Mouse (Mus musculus): ENCODE measurements around the gene 2300002M23Rik. TPM values are rescaled to one million over a fixed set of nuclear protein-coding genes. Genes with fewer than 3 reads are reported as not detected.

The 2300002M23Rik gene
- total and polyA plus RNA-seq, 2 experiments from 2014 or later: not detected

DNA sequence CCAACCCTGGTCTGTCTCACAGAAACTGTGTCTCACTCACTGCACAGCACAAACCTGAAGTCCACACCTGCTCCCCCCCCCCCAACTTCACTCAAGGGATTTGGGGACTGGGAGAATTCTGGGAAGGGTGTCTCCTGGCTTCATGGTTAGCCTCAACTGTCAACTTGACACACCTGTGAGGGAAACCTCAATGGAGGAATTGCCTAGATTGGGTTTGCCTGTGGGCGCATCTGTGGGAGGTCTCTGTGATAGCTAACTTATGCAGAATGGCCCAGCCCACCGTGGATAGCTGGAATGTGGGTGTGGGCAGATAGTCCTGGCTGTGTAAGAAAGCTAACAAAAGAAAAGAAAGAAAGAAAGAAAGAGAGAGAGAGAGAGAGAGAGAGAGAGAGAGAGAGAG is 34.0 kb downstream of the 2300002M23Rik start, which contains the start of gene Sfta2:
Gene Sfta2, plus strand, starts transcription at position 301 of the 400 bp plus-strand sequence.
- H3K4me2 ChIP-seq (ENCODE audit: low read depth, low read length): no peak within 1 kb of the TSS
- H3K9ac ChIP-seq (replicated peaks; ENCODE audit: low read depth, low read length): no peak within 1 kb of the TSS
- TF ChIP-seq CTCF (IDR thresholded peaks at IDR 0.05; ENCODE audit: low read depth): no peak
- no peak for TF ChIP-seq EP300 (IDR thresholded peaks at IDR 0.05; ENCODE audit: low read depth)
- H3K9me3 ChIP-seq (replicated peaks; ENCODE audit: control insufficient read depth, low read length): no peaks in the 10 kb centered on the region
- no peaks in the 10 kb centered on the region for H3K4me1 ChIP-seq (ENCODE audit: control insufficient read depth, insufficient read depth)
- H3K27me3 ChIP-seq (ENCODE audit: control insufficient read depth, insufficient read depth, low read length): no peaks in the 10 kb centered on the region
- no peak within 1 kb of the TSS for H3K4me3 ChIP-seq (ENCODE audit: low read depth, low read length)
- DNase-seq (ENCODE audit: low spot score): no peak
- ATAC-seq (ENCODE audit: insufficient read depth, low read depth): no peak
- 36% methylated on average over 2 of the region's 2 CpGs for WGBS
- no peak within 1 kb of the TSS for H3K27ac ChIP-seq (ENCODE audit: low read depth)
- no peaks in the 10 kb centered on the region for H3K36me3 ChIP-seq (replicated peaks; ENCODE audit: control insufficient read depth, insufficient read depth, low read length)

DNA sequence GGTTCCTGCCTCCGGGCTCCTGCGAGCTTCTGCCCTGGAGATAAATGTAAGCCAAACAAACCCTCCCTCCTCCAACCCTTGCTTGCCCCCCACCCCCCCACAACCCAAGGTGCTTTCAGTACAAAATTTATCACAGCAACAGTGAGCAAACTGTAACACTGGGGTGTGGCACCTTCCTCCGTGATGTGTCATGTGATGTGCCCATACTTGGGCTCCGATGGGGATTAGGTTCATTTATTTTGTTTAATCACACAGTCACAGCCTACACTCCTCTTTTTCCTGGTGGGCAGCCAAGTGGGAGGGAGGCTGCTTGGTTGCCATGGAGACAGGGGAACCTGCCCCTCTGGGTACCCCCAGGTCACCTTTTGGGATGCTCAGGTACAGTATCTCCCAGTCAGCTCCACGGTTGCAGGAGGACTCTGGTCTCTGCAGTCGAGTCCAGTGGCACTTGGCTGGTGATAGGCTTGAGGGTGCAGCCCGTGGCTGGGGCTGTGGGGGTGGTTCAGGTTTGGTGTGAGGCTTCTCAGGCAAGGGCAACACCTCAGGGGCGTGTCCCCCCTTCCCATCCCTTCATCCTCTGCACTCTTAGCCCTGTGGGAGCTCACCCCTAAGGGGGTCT is 34.6 kb downstream of the 2300002M23Rik start:
- Histone ChIP-seq H3K4me1 (ENCODE audit: control insufficient read depth, insufficient read depth) (no peaks in the 10 kb centered on the region), H3K4me3 (ENCODE audit: low read depth, low read length) (no peak overlapping the region), H3K4me2 (ENCODE audit: low read depth, low read length) (no peak overlapping the region), H3K27ac (ENCODE audit: low read depth) (no peak overlapping the region), H3K9ac (replicated peaks; ENCODE audit: low read depth, low read length) (no peak overlapping the region), H3K9me3 (replicated peaks; ENCODE audit: control insufficient read depth, low read length) (no peaks in the 10 kb centered on the region), H3K36me3 (replicated peaks; ENCODE audit: control insufficient read depth, insufficient read depth, low read length) (no peaks in the 10 kb centered on the region), H3K27me3 (ENCODE audit: control insufficient read depth, insufficient read depth, low read length) (no peaks in the 10 kb centered on the region)
- TF ChIP-seq CTCF (IDR thresholded peaks at IDR 0.05; ENCODE audit: low read depth): no peak
- no peak for TF ChIP-seq EP300 (IDR thresholded peaks at IDR 0.05; ENCODE audit: low read depth)
- DNase-seq (ENCODE audit: low spot score) (no peak), ATAC-seq (ENCODE audit: insufficient read depth, low read depth) (no peak)
- WGBS: 35% methylated on average over 8 of the region's 8 CpGs

DNA sequence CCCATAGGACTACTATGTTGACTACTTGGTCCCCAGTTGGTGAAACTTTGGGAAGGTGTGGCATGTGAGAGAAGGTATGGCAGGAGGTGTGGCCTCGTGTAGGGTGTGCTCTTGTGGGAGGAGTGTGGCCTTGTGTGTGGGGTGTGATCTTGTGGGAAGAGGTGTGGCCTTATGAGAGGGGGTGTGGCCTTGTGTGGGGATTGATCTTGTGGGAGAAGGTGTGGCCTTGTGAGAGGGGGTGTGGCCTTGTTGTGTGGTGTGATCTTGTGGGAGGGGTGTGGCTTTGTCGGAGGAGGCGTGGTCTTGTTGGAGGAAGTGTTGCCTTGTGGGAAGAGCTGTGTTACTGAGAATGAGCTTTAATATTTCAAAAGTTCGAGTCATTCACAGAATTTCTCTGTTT is 49.9 kb downstream of the 2300002M23Rik start:
- 51% methylated on average over 4 of the region's 4 CpGs for WGBS
- TF ChIP-seq CTCF (IDR thresholded peaks at IDR 0.05; ENCODE audit: low read depth): no peak
- no peak for TF ChIP-seq EP300 (IDR thresholded peaks at IDR 0.05; ENCODE audit: low read depth)
- no peak for DNase-seq (ENCODE audit: low spot score)
- H3K4me1 ChIP-seq (ENCODE audit: control insufficient read depth, insufficient read depth): no peaks in the 10 kb centered on the region
- no peak for ATAC-seq (ENCODE audit: insufficient read depth, low read depth)
- no peaks in the 10 kb centered on the region for H3K36me3 ChIP-seq (replicated peaks; ENCODE audit: control insufficient read depth, insufficient read depth, low read length)
- H3K9me3 ChIP-seq (replicated peaks; ENCODE audit: control insufficient read depth, low read length): no peaks in the 10 kb centered on the region
- no peak overlapping the region for H3K9ac ChIP-seq (replicated peaks; ENCODE audit: low read depth, low read length)
- no peak overlapping the region for H3K27ac ChIP-seq (ENCODE audit: low read depth)
- no peaks in the 10 kb centered on the region for H3K27me3 ChIP-seq (ENCODE audit: control insufficient read depth, insufficient read depth, low read length)
- no peak overlapping the region for H3K4me3 ChIP-seq (ENCODE audit: low read depth, low read length)
- H3K4me2 ChIP-seq (ENCODE audit: low read depth, low read length): no peak overlapping the region

Other genes starting within 250 kb of the 2300002M23Rik start
- not detected in 2 replicates for gene H2-Q1, start 247.0 kb upstream of the 2300002M23Rik start, total RNA-seq (2014; rRNA removed; ENCODE audit: low replicate concordance)
- not detected in 2 replicates for gene H2-Q1, start 247.0 kb upstream of the 2300002M23Rik start, polyA plus RNA-seq (2015; fragmentation: Nextera tagmentation; extraction: Ambion mirVana)
- not detected in 2 replicates for gene H2-Q2, start 225.2 kb upstream of the 2300002M23Rik start, total RNA-seq (2014; rRNA removed; ENCODE audit: low replicate concordance)
- gene H2-Q2, start 225.2 kb upstream of the 2300002M23Rik start, polyA plus RNA-seq (2015; fragmentation: Nextera tagmentation; extraction: Ambion mirVana): 0.14 and 0.22 TPM in 2 replicates
- gene H2-Q4, start 187.8 kb upstream of the 2300002M23Rik start, total RNA-seq (2014; rRNA removed; ENCODE audit: low replicate concordance): 6.9 and 19.7 TPM in 2 replicates
- gene H2-Q4, start 187.8 kb upstream of the 2300002M23Rik start, polyA plus RNA-seq (2015; fragmentation: Nextera tagmentation; extraction: Ambion mirVana): 2.2 and 2.8 TPM in 2 replicates
- gene H2-Q6, start 142.6 kb upstream of the 2300002M23Rik start, total RNA-seq (2014; rRNA removed; ENCODE audit: low replicate concordance): 0.19 and 1.8 TPM in 2 replicates
- 0.26 TPM in 2 replicates for gene H2-Q6, start 142.6 kb upstream of the 2300002M23Rik start, polyA plus RNA-seq (2015; fragmentation: Nextera tagmentation; extraction: Ambion mirVana)
- not detected in 2 replicates for gene H2-Q7, start 128.3 kb upstream of the 2300002M23Rik start, total RNA-seq (2014; rRNA removed; ENCODE audit: low replicate concordance)
- 1.1 TPM in 2 replicates for gene H2-Q7, start 128.3 kb upstream of the 2300002M23Rik start, polyA plus RNA-seq (2015; fragmentation: Nextera tagmentation; extraction: Ambion mirVana)
- not detected in 2 replicates for gene H2-Q10, start 97.4 kb upstream of the 2300002M23Rik start, total RNA-seq (2014; rRNA removed; ENCODE audit: low replicate concordance)
- gene H2-Q10, start 97.4 kb upstream of the 2300002M23Rik start, polyA plus RNA-seq (2015; fragmentation: Nextera tagmentation; extraction: Ambion mirVana): 0.10 and 0.11 TPM in 2 replicates
- not detected in 2 replicates for gene Pou5f1, start 61.4 kb upstream of the 2300002M23Rik start, total RNA-seq (2014; rRNA removed; ENCODE audit: low replicate concordance)
- gene Pou5f1, start 61.4 kb upstream of the 2300002M23Rik start, polyA plus RNA-seq (2015; fragmentation: Nextera tagmentation; extraction: Ambion mirVana): not detected in 2 replicates
- gene Tcf19, start 50.6 kb upstream of the 2300002M23Rik start, total RNA-seq (2014; rRNA removed; ENCODE audit: low replicate concordance): 58.8 and 68.0 TPM in 2 replicates
- 21.3 and 23.3 TPM in 2 replicates for gene Tcf19, start 50.6 kb upstream of the 2300002M23Rik start, polyA plus RNA-seq (2015; fragmentation: Nextera tagmentation; extraction: Ambion mirVana)
- gene Cchcr1, start 50.4 kb upstream of the 2300002M23Rik start, total RNA-seq (2014; rRNA removed; ENCODE audit: low replicate concordance): 4.8 and 30.8 TPM in 2 replicates
- gene Cchcr1, start 50.4 kb upstream of the 2300002M23Rik start, polyA plus RNA-seq (2015; fragmentation: Nextera tagmentation; extraction: Ambion mirVana): 4.5 and 4.8 TPM in 2 replicates
- gene Psors1c2, start 34.2 kb upstream of the 2300002M23Rik start, total RNA-seq (2014; rRNA removed; ENCODE audit: low replicate concordance): 1.3 TPM in 1 of 2 replicates, not detected in the other
- gene Psors1c2, start 34.2 kb upstream of the 2300002M23Rik start, polyA plus RNA-seq (2015; fragmentation: Nextera tagmentation; extraction: Ambion mirVana): 0.14 TPM in 1 of 2 replicates, not detected in the other
- 0.23 and 0.89 TPM in 2 replicates for gene Cdsn, start 15.3 kb upstream of the 2300002M23Rik start, total RNA-seq (2014; rRNA removed; ENCODE audit: low replicate concordance)
- gene Cdsn, start 15.3 kb upstream of the 2300002M23Rik start, polyA plus RNA-seq (2015; fragmentation: Nextera tagmentation; extraction: Ambion mirVana): 0.37 and 0.48 TPM in 2 replicates
- not detected in 2 replicates for gene Sfta2, start 34.1 kb downstream of the 2300002M23Rik start, total RNA-seq (2014; rRNA removed; ENCODE audit: low replicate concordance)
- not detected in 2 replicates for gene Sfta2, start 34.1 kb downstream of the 2300002M23Rik start, polyA plus RNA-seq (2015; fragmentation: Nextera tagmentation; extraction: Ambion mirVana)
- not detected in 2 replicates for gene Gm9573, start 59.2 kb downstream of the 2300002M23Rik start, total RNA-seq (2014; rRNA removed; ENCODE audit: low replicate concordance)
- not detected in 2 replicates for gene Gm9573, start 59.2 kb downstream of the 2300002M23Rik start, polyA plus RNA-seq (2015; fragmentation: Nextera tagmentation; extraction: Ambion mirVana)
- gene Mucl3, start 76.2 kb downstream of the 2300002M23Rik start, total RNA-seq (2014; rRNA removed; ENCODE audit: low replicate concordance): not detected in 2 replicates
- gene Mucl3, start 76.2 kb downstream of the 2300002M23Rik start, polyA plus RNA-seq (2015; fragmentation: Nextera tagmentation; extraction: Ambion mirVana): not detected in 2 replicates
- 25.5 and 59.8 TPM in 2 replicates for gene Vars2, start 100.1 kb downstream of the 2300002M23Rik start, total RNA-seq (2014; rRNA removed; ENCODE audit: low replicate concordance)
- gene Vars2, start 100.1 kb downstream of the 2300002M23Rik start, polyA plus RNA-seq (2015; fragmentation: Nextera tagmentation; extraction: Ambion mirVana): 9.4 and 9.8 TPM in 2 replicates
- 21.0 and 24.2 TPM in 2 replicates for gene Gtf2h4, start 106.3 kb downstream of the 2300002M23Rik start, total RNA-seq (2014; rRNA removed; ENCODE audit: low replicate concordance)
- gene Gtf2h4, start 106.3 kb downstream of the 2300002M23Rik start, polyA plus RNA-seq (2015; fragmentation: Nextera tagmentation; extraction: Ambion mirVana): 18.0 and 21.2 TPM in 2 replicates
- 105 and 206 TPM in 2 replicates for gene Ddr1, start 137.2 kb downstream of the 2300002M23Rik start, total RNA-seq (2014; rRNA removed; ENCODE audit: low replicate concordance)
- 63.9 and 71.8 TPM in 2 replicates for gene Ddr1, start 137.2 kb downstream of the 2300002M23Rik start, polyA plus RNA-seq (2015; fragmentation: Nextera tagmentation; extraction: Ambion mirVana)

Measured in heart, postnatal 0 days (tissue).